Mouse (Mus musculus) liver, postnatal 0 days (tissue): ENCODE data around the gene Pex7. TPM values are rescaled to one million over a fixed set of nuclear protein-coding genes. Genes with fewer than 3 reads are reported as not detected.
A peak's percentile ranks its signal among the peaks of the same experiment; 100 is the strongest.

ENCODE experiments used
- ATAC-seq: fragments of 200-750 bp; cut with Nextera tagmentation; 2 replicates; pipeline ENCODE4 v1.8.0; 2017; ENCODE audit warnings: mild to moderate bottlenecking, moderate library complexity
- DNase-seq: peaks from one replicate; pipeline ENCODE4 v3.0.0-alpha.2; 2016
- H3K27ac ChIP-seq: fragments of 300-500 bp; sonication (generic); 2 replicates; pipeline ENCODE4 v1.5.1; 2014; ENCODE audit warnings: antibody characterized with exemption, moderate library complexity, mild to moderate bottlenecking, low read depth
- H3K27me3 ChIP-seq: fragments of 300-500 bp; sonication (generic); 2 replicates; pipeline ENCODE4 v1.6.1; 2014; ENCODE audit warnings: low read length, control low read depth, mixed read lengths; ENCODE audit not compliant: insufficient read depth
- H3K36me3 ChIP-seq: fragments of 300-500 bp; sonication (generic); replicated peaks from 2 replicates; pipeline ENCODE4 v1.6.1; 2014; ENCODE audit warnings: mild to moderate bottlenecking, control low read depth, low read length, moderate library complexity, mixed read lengths; ENCODE audit not compliant: insufficient read depth
- H3K4me1 ChIP-seq: fragments of 300-500 bp; sonication (generic); 2 replicates; pipeline ENCODE4 v1.6.1; 2014; ENCODE audit warnings: antibody characterized with exemption, mild to moderate bottlenecking, control low read depth; ENCODE audit not compliant: insufficient read depth
- H3K4me2 ChIP-seq: fragments of 300-500 bp; sonication (generic); 2 replicates; pipeline ENCODE4 v1.6.1; 2014; ENCODE audit warnings: low read depth, mild to moderate bottlenecking, low read length, moderate library complexity, mixed read lengths
- H3K4me3 ChIP-seq: fragments of 300-500 bp; sonication (generic); 2 replicates; pipeline ENCODE4 v1.5.1; 2014; ENCODE audit warnings: low read depth, low read length
- H3K9ac ChIP-seq: fragments of 300-500 bp; sonication (generic); replicated peaks from 2 replicates; pipeline ENCODE4 v1.6.1; 2014; ENCODE audit warnings: mild to moderate bottlenecking, moderate library complexity
- H3K9me3 ChIP-seq: fragments of 300-500 bp; sonication (generic); 2 replicates; pipeline ENCODE4 v1.6.1; 2016; ENCODE audit warnings: mild to moderate bottlenecking, control low read depth, low read length, mixed read lengths
- CTCF ChIP-seq: sonication (generic); IDR thresholded peaks from 2 replicates; pipeline ENCODE4 v1.5.1; 2016; ENCODE audit warnings: antibody characterized with exemption, low read depth
- EP300 ChIP-seq: IDR thresholded peaks from 2 replicates; pipeline ENCODE4 v1.6.1; 2016; ENCODE audit warnings: antibody characterized with exemption, low read depth, mild to moderate bottlenecking
- WGBS: fragments of 180-500 bp; shearing (Covaris S2); extraction: QIAGEN DNeasy Blood & Tissue Kit; methylation state at CpG from one replicate; pipeline ENCODE4 v1.1.7; 2014; ENCODE audit not compliant: insufficient replicate concordance; 5-methylcytosine and 5-hydroxymethylcytosine counted together
- polyA plus RNA-seq: library from polyadenylated mRNA; unstranded; fragments of >200 nt; fragmentation: Nextera tagmentation; extraction: Ambion mirVana; gene quantifications from 2 replicates; pipeline ENCODE4 v1.2.1, GENCODE M21; 2015

Pex7 gene
- polyA plus RNA-seq, 1 experiment from 2014 or later = 51.4 TPM

DNA sequence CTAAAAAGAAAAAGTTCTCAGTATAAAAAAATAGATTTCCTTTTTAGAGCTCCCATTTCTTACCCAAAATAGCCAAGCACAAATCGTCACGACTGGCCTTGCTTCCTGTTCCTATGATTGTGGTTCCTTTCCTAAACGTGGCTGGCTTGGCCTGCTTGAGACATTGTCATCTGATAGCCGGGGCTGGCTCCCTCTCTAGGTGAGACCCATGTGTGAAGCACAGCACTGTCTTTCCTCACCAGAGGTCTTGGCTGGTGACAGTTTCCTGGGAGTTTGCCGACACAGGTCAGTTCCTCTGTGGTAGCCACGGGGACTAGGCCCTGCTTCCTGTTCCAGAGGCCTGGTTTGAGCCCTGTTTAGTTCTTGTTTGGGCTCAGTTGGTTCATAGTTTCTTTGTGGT is 33.6 kb upstream of the Pex7 start:
- TF ChIP-seq EP300 (no peak), CTCF (0 out of 2 replicates have a peak, but pooled peaks have one; percentile 3)
- Histone ChIP-seq H3K9me3 (no peaks in the 10 kb centered on the region), H3K27me3 (no peaks in the 10 kb centered on the region), H3K9ac (no peak overlapping the region), H3K4me2 (no peak overlapping the region), H3K36me3 (no peaks in the 10 kb centered on the region), H3K4me3 (no peak overlapping the region), H3K4me1 (peaks cover 42% of the 10 kb centered on the region), H3K27ac (peak overlapping the region; percentile 35; the same call in 1 of the 2 replicates)
- peak; percentile 53 for DNase-seq
- 23% methylated on average over 6 of the region's 6 CpGs for WGBS
- peak; percentile 24; the same call in 1 of the 2 replicates for ATAC-seq

DNA sequence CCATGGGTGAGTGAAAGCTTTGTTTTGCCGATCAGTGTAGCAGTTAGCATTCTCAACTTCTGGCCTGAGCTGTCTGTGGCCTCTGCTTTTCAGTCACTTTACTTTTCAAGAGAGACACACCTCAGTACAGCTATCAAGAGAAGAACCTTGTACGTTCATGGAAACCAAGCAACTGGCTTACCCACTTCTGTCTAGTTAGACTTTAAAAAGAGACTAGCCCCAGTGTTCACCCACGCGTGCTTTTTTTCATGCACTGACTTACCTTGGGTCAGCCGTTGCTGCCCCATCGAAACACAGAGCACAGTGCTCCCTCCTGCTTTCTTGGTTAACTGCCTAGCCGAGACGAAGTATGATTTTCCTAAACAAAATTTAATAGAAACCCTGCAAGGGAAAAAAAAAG is 33.1 kb upstream of the Pex7 start:
- peak overlapping the region; percentile 67; the same call in 1 of the 2 replicates for H3K27ac ChIP-seq
- no peak for ATAC-seq

DNA sequence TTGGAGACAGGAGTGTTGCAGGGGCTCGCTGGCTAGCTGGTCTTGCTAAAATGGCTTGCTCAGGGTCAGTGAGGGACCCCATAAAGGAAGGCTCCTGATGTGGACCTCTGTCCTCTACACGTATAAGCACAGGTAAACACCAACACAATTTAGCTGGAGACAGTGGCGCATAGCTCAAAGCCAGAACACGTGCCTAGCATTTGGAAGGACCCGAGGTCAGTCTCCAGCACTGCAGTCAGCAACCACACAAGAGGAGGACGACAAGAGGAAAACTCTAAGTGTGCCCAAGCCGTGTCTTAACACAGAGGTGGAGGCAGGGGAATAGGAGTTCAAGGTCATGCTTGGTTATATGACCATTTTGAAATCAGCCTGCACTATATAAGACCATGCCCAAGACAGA is 32.6 kb upstream of the Pex7 start:
- peaks cover 40% of the 10 kb centered on the region for H3K4me1 ChIP-seq
- ATAC-seq = no peak
- 75% methylated on average over 7 of the region's 7 CpGs for WGBS
- no peak overlapping the region for H3K4me3 ChIP-seq
- H3K27me3 ChIP-seq = peaks cover 2% of the 10 kb centered on the region; the same call in 1 of the 2 replicates
- no peaks in the 10 kb centered on the region for H3K36me3 ChIP-seq
- peak overlapping the region; percentile 67; the same call in 1 of the 2 replicates for H3K27ac ChIP-seq
- no peaks in the 10 kb centered on the region for H3K9me3 ChIP-seq
- peak overlapping the region; percentile 49 for H3K4me2 ChIP-seq
- no peak overlapping the region for H3K9ac ChIP-seq
- no peak for TF ChIP-seq CTCF
- TF ChIP-seq EP300 = no peak
- no peak for DNase-seq

More for the DNA sequence above, 33.1 kb upstream of the Pex7 start:
- Histone ChIP-seq H3K36me3 (no peaks in the 10 kb centered on the region), H3K9me3 (no peaks in the 10 kb centered on the region), H3K27me3 (no peaks in the 10 kb centered on the region), H3K9ac (no peak overlapping the region), H3K4me3 (no peak overlapping the region), H3K4me2 (peak overlapping the region; percentile 49; the same call in 1 of the 2 replicates), H3K4me1 (peaks cover 41% of the 10 kb centered on the region)
- TF ChIP-seq EP300 (no peak), CTCF (no peak)
- DNase-seq = no peak
- WGBS = 62% methylated on average over 8 of the region's 8 CpGs

- H3K4me2 ChIP-seq = peak overlapping the region; percentile 49
- H3K9ac ChIP-seq = no peak overlapping the region; the same call in 1 of the 2 replicates
Observed at GRCm38 (mm10) chr10:19939282-19939705, 31.8 kb upstream of the Pex7 start.

DNA sequence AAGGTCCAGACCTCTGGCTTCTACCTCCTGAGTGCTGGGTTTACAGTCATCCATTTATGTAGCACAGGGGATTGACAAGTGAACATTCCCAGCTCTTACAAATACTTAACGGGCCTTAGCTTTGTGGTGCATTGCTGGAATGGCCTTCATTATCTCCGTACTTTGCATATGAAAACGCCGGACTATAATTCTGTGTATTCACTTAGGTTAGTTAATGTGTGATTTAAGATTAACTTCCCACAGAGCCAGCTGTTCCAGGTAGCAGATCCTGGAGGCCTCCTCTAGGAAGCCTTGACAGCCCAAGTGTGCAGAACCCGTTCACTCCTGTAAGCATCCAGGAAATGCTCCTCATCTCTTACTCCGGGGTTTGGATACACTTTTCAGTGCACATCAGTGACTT is 31.2 kb upstream of the Pex7 start:
- Histone ChIP-seq H3K4me3 (no peak overlapping the region), H3K27me3 (peaks cover 9% of the 10 kb centered on the region), H3K36me3 (no peaks in the 10 kb centered on the region), H3K4me2 (no peak overlapping the region), H3K4me1 (peaks cover 40% of the 10 kb centered on the region), H3K9me3 (no peaks in the 10 kb centered on the region), H3K27ac (0 out of 2 replicates have a peak overlapping the region, but pooled peaks have one; percentile 45), H3K9ac (no peak overlapping the region)
- 69% methylated on average over 6 of the region's 6 CpGs for WGBS
- ATAC-seq (no peak), DNase-seq (no peak)
- no peak for TF ChIP-seq CTCF
- TF ChIP-seq EP300 = no peak

More at GRCm38 (mm10) chr10:19939282-19939705, 31.8 kb upstream of the Pex7 start:
- H3K4me1 ChIP-seq = peaks cover 40% of the 10 kb centered on the region
- H3K9me3 ChIP-seq = no peaks in the 10 kb centered on the region
- H3K27ac ChIP-seq = peak overlapping the region; percentile 67
- H3K36me3 ChIP-seq = no peaks in the 10 kb centered on the region
- ATAC-seq = no peak
- H3K4me3 ChIP-seq = peak overlapping the region; percentile 15; the same call in 1 of the 2 replicates
- peak; percentile 27; the same call in 1 of the 2 replicates for TF ChIP-seq EP300
- TF ChIP-seq CTCF = no peak
- WGBS = 22% methylated on average over 8 of the region's 8 CpGs
- H3K27me3 ChIP-seq = peaks cover 8% of the 10 kb centered on the region; the same call in 1 of the 2 replicates
- DNase-seq = peak; percentile 28

DNA sequence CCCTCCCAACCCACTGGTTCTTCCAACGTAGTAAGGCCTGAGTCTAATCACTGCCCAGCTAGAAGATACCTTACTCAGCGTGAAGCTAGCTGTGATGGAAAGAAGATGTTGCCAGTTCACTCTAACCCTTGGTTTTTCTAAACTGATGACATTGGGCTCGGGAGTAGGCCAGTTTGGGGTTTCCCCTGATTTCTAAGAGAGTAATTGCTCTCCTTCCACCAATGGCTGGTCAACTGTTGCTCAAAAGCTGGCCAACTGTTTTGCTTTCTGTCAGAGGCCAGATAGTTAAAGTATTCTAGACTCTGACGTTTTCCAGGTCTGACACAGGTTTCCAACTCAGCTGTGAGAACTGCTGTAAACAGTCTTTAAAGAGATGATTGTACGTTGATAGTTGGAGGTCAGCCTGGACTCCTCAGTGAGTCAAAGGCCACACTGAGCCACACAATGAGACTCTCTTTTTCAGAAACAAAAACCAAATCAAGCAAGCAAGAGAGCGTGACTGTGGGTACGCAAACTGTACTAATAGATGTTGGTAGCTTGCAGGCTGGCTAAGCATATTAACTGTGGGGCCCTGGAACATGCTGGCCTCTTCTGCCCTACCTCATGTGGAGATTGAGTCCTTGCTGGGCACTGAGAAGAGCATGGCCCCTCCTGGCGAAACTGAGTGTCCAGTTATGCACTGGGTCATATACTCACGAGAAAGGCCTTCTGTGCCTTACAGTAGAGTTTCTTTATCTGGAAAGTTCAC is 29.6 kb upstream of the Pex7 start:
- ATAC-seq (peak; percentile 25), DNase-seq (no peak)
- H3K27me3 ChIP-seq = peaks cover 13% of the 10 kb centered on the region
- peak overlapping the region; percentile 26; the same call in 1 of the 2 replicates for H3K9ac ChIP-seq
- no peak overlapping the region for H3K4me3 ChIP-seq
- WGBS = 54% methylated on average over 9 of the region's 9 CpGs
- peak overlapping the region; percentile 58 for H3K4me2 ChIP-seq
- TF ChIP-seq EP300 (no peak), CTCF (no peak)
- H3K36me3 ChIP-seq = no peaks in the 10 kb centered on the region
- H3K9me3 ChIP-seq = no peaks in the 10 kb centered on the region
- peak overlapping the region; percentile 77 for H3K27ac ChIP-seq
- peaks cover 38% of the 10 kb centered on the region for H3K4me1 ChIP-seq
